Mouse (Mus musculus) forebrain, embryonic 12.5 days (tissue): ENCODE results near the gene Ptf1a. TPM values are rescaled to one million over a fixed set of nuclear protein-coding genes. Genes with fewer than 3 reads are reported as not detected.

ENCODE experiments used
- ATAC-seq: fragments of 200-750 bp; cut with Nextera tagmentation; 2 replicates; pipeline ENCODE4 v1.8.0; 2017; ENCODE audit warnings: moderate TSS enrichment; ENCODE audit not compliant: low FRiP score
- H3K27ac ChIP-seq: fragments of 300-500 bp; sonication (generic); 2 replicates; pipeline ENCODE4 v1.5.1; 2016; ENCODE audit warnings: mild to moderate bottlenecking
- H3K27me3 ChIP-seq: fragments of 300-500 bp; sonication (generic); 2 replicates; pipeline ENCODE4 v1.6.1; 2016; ENCODE audit warnings: mild to moderate bottlenecking
- H3K36me3 ChIP-seq: fragments of 300-500 bp; sonication (generic); replicated peaks from 2 replicates; pipeline ENCODE4 v1.6.1; 2016; ENCODE audit warnings: mild to moderate bottlenecking
- H3K4me1 ChIP-seq: fragments of 300-500 bp; sonication (generic); 2 replicates; pipeline ENCODE4 v1.6.1; 2016
- H3K4me2 ChIP-seq: fragments of 300-500 bp; sonication (generic); 2 replicates; pipeline ENCODE4 v1.6.1; 2016; ENCODE audit warnings: mild to moderate bottlenecking, moderate library complexity
- H3K4me3 ChIP-seq: fragments of 300-500 bp; sonication (generic); replicated peaks from 2 replicates; pipeline ENCODE4 v1.5.1; 2016; ENCODE audit warnings: mild to moderate bottlenecking
- H3K9ac ChIP-seq: fragments of 300-500 bp; sonication (generic); 2 replicates; pipeline ENCODE4 v1.6.1; 2016; ENCODE audit warnings: mild to moderate bottlenecking
- H3K9me3 ChIP-seq: fragments of 300-500 bp; sonication (generic); 2 replicates; pipeline ENCODE4 v1.6.1; 2016
- WGBS: fragments of 180-500 bp; shearing (Covaris S2); methylation state at CpG from one replicate; pipeline ENCODE4 v1.1.7; 2016; 5-methylcytosine and 5-hydroxymethylcytosine counted together
- polyA plus RNA-seq: library from polyadenylated mRNA; unstranded; fragments of >200 nt; fragmentation: Nextera tagmentation; extraction: Ambion mirVana; gene quantifications from 2 replicates; pipeline ENCODE4 v1.2.1, GENCODE M21; 2016

Ptf1a gene
- polyA plus RNA-seq, 1 experiment from 2014 or later: 0.78 TPM

DNA sequence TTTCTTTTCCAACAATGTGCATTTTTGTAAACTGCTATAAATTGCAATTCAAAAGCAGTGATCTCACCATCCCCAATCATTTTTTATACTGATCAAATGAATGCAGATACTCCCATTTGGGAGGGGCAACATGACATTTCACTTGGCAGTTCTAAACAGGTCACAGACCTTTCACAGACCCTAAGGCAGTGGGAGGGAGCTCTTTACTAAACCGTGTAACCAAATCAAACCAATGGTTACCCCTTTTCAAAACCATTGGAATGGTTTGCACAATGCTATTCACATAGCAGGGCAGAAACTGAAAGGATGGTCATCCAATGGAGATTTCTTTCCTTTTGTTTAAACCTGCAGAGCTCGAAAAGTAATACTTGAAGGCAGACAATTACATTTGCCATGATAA lies 13.3 kb downstream of the Ptf1a start:
- Histone ChIP-seq H3K4me3 (no peak overlapping the region), H3K36me3 (no peaks in the 10 kb centered on the region), H3K4me1 (peaks cover 7% of the 10 kb centered on the region), H3K9me3 (no peaks in the 10 kb centered on the region), H3K27ac (no peak overlapping the region), H3K4me2 (no peak overlapping the region), H3K27me3 (peaks cover 49% of the 10 kb centered on the region), H3K9ac (no peak overlapping the region)
- no peak for ATAC-seq
- WGBS: 11% methylated on average over 2 of the region's 2 CpGs

DNA sequence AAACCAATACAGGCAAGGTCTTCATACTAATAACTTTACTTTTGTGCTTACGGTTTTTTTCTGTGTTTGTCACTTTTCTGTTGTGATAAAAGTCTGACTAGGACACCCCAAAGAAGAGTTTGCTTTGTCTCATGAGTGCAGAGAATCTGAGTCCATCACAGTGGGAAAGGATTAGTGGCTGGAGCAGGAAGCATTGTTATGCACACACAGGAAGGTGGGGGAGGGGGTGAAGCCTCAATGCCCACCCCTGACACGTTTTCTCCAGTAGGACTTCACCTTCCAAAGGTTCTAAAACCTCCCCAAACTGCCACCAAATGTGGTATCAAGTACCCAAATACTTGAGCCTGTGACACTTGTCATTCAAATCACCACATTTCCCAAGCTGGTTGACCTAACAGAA lies 16.5 kb downstream of the Ptf1a start:
- Histone ChIP-seq H3K27me3 (peaks cover 18% of the 10 kb centered on the region), H3K9me3 (no peaks in the 10 kb centered on the region), H3K36me3 (no peaks in the 10 kb centered on the region), H3K4me3 (no peak overlapping the region), H3K4me1 (no peaks in the 10 kb centered on the region; the same call in 1 of the 2 replicates), H3K4me2 (no peak overlapping the region), H3K27ac (no peak overlapping the region), H3K9ac (no peak overlapping the region)
- no peak for ATAC-seq
- WGBS: 43% methylated on average over 2 of the region's 2 CpGs

DNA sequence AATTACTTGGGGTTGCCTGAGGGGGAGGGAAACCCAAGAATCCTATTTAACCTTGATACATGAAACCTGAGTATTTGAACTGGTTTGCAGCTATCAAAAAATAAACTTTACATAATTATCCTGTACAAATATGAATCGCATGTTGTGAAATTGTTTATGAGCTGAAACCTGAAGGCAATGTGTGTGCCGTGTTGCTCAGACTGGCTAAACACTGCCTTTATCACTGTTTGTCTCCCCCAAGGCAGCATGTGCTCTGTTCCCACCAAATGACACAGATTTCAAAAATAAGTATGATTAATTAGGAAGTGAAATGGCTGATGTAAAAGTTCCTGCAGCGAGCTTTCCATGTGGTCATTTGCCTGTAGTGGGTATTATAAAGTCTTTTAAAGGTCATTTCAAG lies 44.8 kb downstream of the Ptf1a start:
- Histone ChIP-seq H3K27ac (no peak overlapping the region), H3K4me3 (no peak overlapping the region), H3K36me3 (no peaks in the 10 kb centered on the region), H3K4me2 (no peak overlapping the region), H3K9ac (no peak overlapping the region), H3K4me1 (no peaks in the 10 kb centered on the region), H3K9me3 (no peaks in the 10 kb centered on the region), H3K27me3 (no peaks in the 10 kb centered on the region)
- ATAC-seq: no peak
- 86% methylated on average over 3 of the region's 3 CpGs for WGBS

Other genes with a start within 250 kb of the Ptf1a start
- 0.63 and 0.72 TPM in 2 replicates for gene Armc3, start 246.4 kb upstream of the Ptf1a start, polyA plus RNA-seq
- 10.3 and 11.1 TPM in 2 replicates for gene Msrb2, start 74.2 kb upstream of the Ptf1a start, polyA plus RNA-seq
- gene 4921504E06Rik, start 108.3 kb downstream of the Ptf1a start, polyA plus RNA-seq: not detected in 2 replicates
- 1.2 and 1.3 TPM in 2 replicates for gene Otud1, start 212.1 kb downstream of the Ptf1a start, polyA plus RNA-seq